Mouse (Mus musculus): ENCODE results near the gene Il12rb2. TPM values are rescaled to one million over a fixed set of nuclear protein-coding genes. Genes with fewer than 3 reads are reported as not detected.

Il12rb2 gene
- 0.11 TPM in 1 of 2 replicates, not detected in the other for polyA plus RNA-seq (2014; fragmentation: Nextera tagmentation; extraction: Ambion mirVana)

GRCm38 (mm10) chr6:67375982-67376391, at the start of gene Il12rb2:
Gene Il12rb2 (minus strand): TSS chr6:67376188.
- WGBS = 7% methylated on average over 26 of the region's 26 CpGs
- Histone ChIP-seq H3K36me3 (ENCODE audit: control insufficient read depth, insufficient read depth, low read length) (no peaks in the 10 kb centered on the region), H3K9me3 (ENCODE audit: control insufficient read depth, low read depth, low read length) (no peaks in the 10 kb centered on the region), H3K27me3 (ENCODE audit: control insufficient read depth, insufficient read depth, low read length) (no peaks in the 10 kb centered on the region), H3K27ac (ENCODE audit: low read length) (no peak within 1 kb of the TSS), H3K4me2 (replicated peaks; ENCODE audit: low read depth, low read length) (peak within 1 kb of the TSS; percentile 40), H3K4me3 (ENCODE audit: low read depth, low read length) (peak within 1 kb of the TSS; percentile 15; the same call in 1 of the 2 replicates), H3K4me1 (ENCODE audit: control insufficient read depth, insufficient read depth, low read length) (no peaks in the 10 kb centered on the region), H3K9ac (replicated peaks; ENCODE audit: low read depth, low read length) (no peak within 1 kb of the TSS)
- no peak for ATAC-seq (ENCODE audit: insufficient number of reproducible peaks, insufficient read depth, low FRiP score, low read depth)

GRCm38 (mm10) chr6:67421761-67422160, 45.8 kb upstream of the Il12rb2 start:
- Histone ChIP-seq H3K9me3 (ENCODE audit: control insufficient read depth, low read depth, low read length) (no peaks in the 10 kb centered on the region), H3K4me1 (ENCODE audit: control insufficient read depth, insufficient read depth, low read length) (no peaks in the 10 kb centered on the region), H3K27ac (ENCODE audit: low read length) (no peak overlapping the region), H3K4me3 (ENCODE audit: low read depth, low read length) (no peak overlapping the region), H3K27me3 (ENCODE audit: control insufficient read depth, insufficient read depth, low read length) (no peaks in the 10 kb centered on the region), H3K9ac (replicated peaks; ENCODE audit: low read depth, low read length) (no peak overlapping the region), H3K36me3 (ENCODE audit: control insufficient read depth, insufficient read depth, low read length) (no peaks in the 10 kb centered on the region), H3K4me2 (replicated peaks; ENCODE audit: low read depth, low read length) (no peak overlapping the region)
- no peak for ATAC-seq (ENCODE audit: insufficient number of reproducible peaks, insufficient read depth, low FRiP score, low read depth)
- 84% methylated on average over 5 of the region's 5 CpGs for WGBS

GRCm38 (mm10) chr6:67416557-67416956, 40.6 kb upstream of the Il12rb2 start:
- Histone ChIP-seq H3K4me1 (ENCODE audit: control insufficient read depth, insufficient read depth, low read length) (no peaks in the 10 kb centered on the region), H3K36me3 (ENCODE audit: control insufficient read depth, insufficient read depth, low read length) (no peaks in the 10 kb centered on the region), H3K9ac (replicated peaks; ENCODE audit: low read depth, low read length) (no peak overlapping the region), H3K4me2 (replicated peaks; ENCODE audit: low read depth, low read length) (no peak overlapping the region), H3K27ac (ENCODE audit: low read length) (no peak overlapping the region), H3K27me3 (ENCODE audit: control insufficient read depth, insufficient read depth, low read length) (no peaks in the 10 kb centered on the region), H3K9me3 (ENCODE audit: control insufficient read depth, low read depth, low read length) (no peaks in the 10 kb centered on the region), H3K4me3 (ENCODE audit: low read depth, low read length) (no peak overlapping the region)
- ATAC-seq (ENCODE audit: insufficient number of reproducible peaks, insufficient read depth, low FRiP score, low read depth) = no peak
- 81% methylated on average over 3 of the region's 3 CpGs for WGBS

- WGBS = 89% methylated on average over 5 of the region's 5 CpGs
- Histone ChIP-seq H3K9me3 (ENCODE audit: control insufficient read depth, low read depth, low read length) (no peaks in the 10 kb centered on the region), H3K4me2 (replicated peaks; ENCODE audit: low read depth, low read length) (no peak overlapping the region)
Measured at GRCm38 (mm10) chr6:67415276-67415675, 39.3 kb upstream of the Il12rb2 start.

GRCm38 (mm10) chr6:67413378-67413777, 37.4 kb upstream of the Il12rb2 start:
- no peaks in the 10 kb centered on the region for H3K36me3 ChIP-seq (ENCODE audit: control insufficient read depth, insufficient read depth, low read length)
- ATAC-seq (ENCODE audit: insufficient number of reproducible peaks, insufficient read depth, low FRiP score, low read depth) = no peak
- H3K4me2 ChIP-seq (replicated peaks; ENCODE audit: low read depth, low read length) = no peak overlapping the region
- no peaks in the 10 kb centered on the region for H3K27me3 ChIP-seq (ENCODE audit: control insufficient read depth, insufficient read depth, low read length)
- 75% methylated on average over 2 of the region's 2 CpGs for WGBS
- no peak overlapping the region for H3K4me3 ChIP-seq (ENCODE audit: low read depth, low read length)
- no peaks in the 10 kb centered on the region for H3K4me1 ChIP-seq (ENCODE audit: control insufficient read depth, insufficient read depth, low read length)
- no peak overlapping the region for H3K9ac ChIP-seq (replicated peaks; ENCODE audit: low read depth, low read length)
- H3K27ac ChIP-seq (ENCODE audit: low read length) = no peak overlapping the region
- no peaks in the 10 kb centered on the region for H3K9me3 ChIP-seq (ENCODE audit: control insufficient read depth, low read depth, low read length)

More at GRCm38 (mm10) chr6:67415276-67415675, 39.3 kb upstream of the Il12rb2 start:
- Histone ChIP-seq H3K36me3 (ENCODE audit: control insufficient read depth, insufficient read depth, low read length) (no peaks in the 10 kb centered on the region), H3K4me3 (ENCODE audit: low read depth, low read length) (no peak overlapping the region), H3K9ac (replicated peaks; ENCODE audit: low read depth, low read length) (no peak overlapping the region), H3K27ac (ENCODE audit: low read length) (no peak overlapping the region), H3K27me3 (ENCODE audit: control insufficient read depth, insufficient read depth, low read length) (no peaks in the 10 kb centered on the region), H3K4me1 (ENCODE audit: control insufficient read depth, insufficient read depth, low read length) (no peaks in the 10 kb centered on the region)
- ATAC-seq (ENCODE audit: insufficient number of reproducible peaks, insufficient read depth, low FRiP score, low read depth) = no peak

GRCm38 (mm10) chr6:67405281-67405682, 29.3 kb upstream of the Il12rb2 start:
- Histone ChIP-seq H3K4me3 (ENCODE audit: low read depth, low read length) (no peak overlapping the region), H3K9ac (replicated peaks; ENCODE audit: low read depth, low read length) (no peak overlapping the region), H3K36me3 (ENCODE audit: control insufficient read depth, insufficient read depth, low read length) (no peaks in the 10 kb centered on the region), H3K27me3 (ENCODE audit: control insufficient read depth, insufficient read depth, low read length) (no peaks in the 10 kb centered on the region), H3K4me2 (replicated peaks; ENCODE audit: low read depth, low read length) (no peak overlapping the region), H3K9me3 (ENCODE audit: control insufficient read depth, low read depth, low read length) (no peaks in the 10 kb centered on the region), H3K4me1 (ENCODE audit: control insufficient read depth, insufficient read depth, low read length) (no peaks in the 10 kb centered on the region), H3K27ac (ENCODE audit: low read length) (no peak overlapping the region)
- ATAC-seq (ENCODE audit: insufficient number of reproducible peaks, insufficient read depth, low FRiP score, low read depth) = no peak
- WGBS = 80% methylated on average over 3 of the region's 3 CpGs

- Histone ChIP-seq H3K4me2 (replicated peaks; ENCODE audit: low read depth, low read length) (no peak overlapping the region), H3K27ac (ENCODE audit: low read length) (no peak overlapping the region)
Measured at GRCm38 (mm10) chr6:67399551-67399950, 23.6 kb upstream of the Il12rb2 start.

GRCm38 (mm10) chr6:67365785-67366184, 10.2 kb downstream of the Il12rb2 start:
- no peak for ATAC-seq (ENCODE audit: insufficient number of reproducible peaks, insufficient read depth, low FRiP score, low read depth)
- H3K4me2 ChIP-seq (replicated peaks; ENCODE audit: low read depth, low read length) = no peak overlapping the region
- H3K36me3 ChIP-seq (ENCODE audit: control insufficient read depth, insufficient read depth, low read length) = no peaks in the 10 kb centered on the region
- no peaks in the 10 kb centered on the region for H3K4me1 ChIP-seq (ENCODE audit: control insufficient read depth, insufficient read depth, low read length)
- WGBS = 89% methylated on average over 4 of the region's 4 CpGs
- no peaks in the 10 kb centered on the region for H3K27me3 ChIP-seq (ENCODE audit: control insufficient read depth, insufficient read depth, low read length)
- no peaks in the 10 kb centered on the region for H3K9me3 ChIP-seq (ENCODE audit: control insufficient read depth, low read depth, low read length)
- no peak overlapping the region for H3K9ac ChIP-seq (replicated peaks; ENCODE audit: low read depth, low read length)
- H3K27ac ChIP-seq (ENCODE audit: low read length) = no peak overlapping the region
- no peak overlapping the region for H3K4me3 ChIP-seq (ENCODE audit: low read depth, low read length)

More at GRCm38 (mm10) chr6:67399551-67399950, 23.6 kb upstream of the Il12rb2 start:
- no peak overlapping the region for H3K4me3 ChIP-seq (ENCODE audit: low read depth, low read length)
- no peak for ATAC-seq (ENCODE audit: insufficient number of reproducible peaks, insufficient read depth, low FRiP score, low read depth)
- WGBS = 76% methylated on average over 5 of the region's 5 CpGs
- no peaks in the 10 kb centered on the region for H3K4me1 ChIP-seq (ENCODE audit: control insufficient read depth, insufficient read depth, low read length)
- H3K9ac ChIP-seq (replicated peaks; ENCODE audit: low read depth, low read length) = no peak overlapping the region
- no peaks in the 10 kb centered on the region for H3K9me3 ChIP-seq (ENCODE audit: control insufficient read depth, low read depth, low read length)
- H3K27me3 ChIP-seq (ENCODE audit: control insufficient read depth, insufficient read depth, low read length) = no peaks in the 10 kb centered on the region
- H3K36me3 ChIP-seq (ENCODE audit: control insufficient read depth, insufficient read depth, low read length) = no peaks in the 10 kb centered on the region

- Histone ChIP-seq H3K27ac (ENCODE audit: low read length) (no peak overlapping the region), H3K4me2 (replicated peaks; ENCODE audit: low read depth, low read length) (no peak overlapping the region), H3K36me3 (ENCODE audit: control insufficient read depth, insufficient read depth, low read length) (no peaks in the 10 kb centered on the region), H3K27me3 (ENCODE audit: control insufficient read depth, insufficient read depth, low read length) (no peaks in the 10 kb centered on the region), H3K9ac (replicated peaks; ENCODE audit: low read depth, low read length) (no peak overlapping the region), H3K4me3 (ENCODE audit: low read depth, low read length) (no peak overlapping the region), H3K9me3 (ENCODE audit: control insufficient read depth, low read depth, low read length) (no peaks in the 10 kb centered on the region), H3K4me1 (ENCODE audit: control insufficient read depth, insufficient read depth, low read length) (no peaks in the 10 kb centered on the region)
- 61% methylated on average over 6 of the region's 6 CpGs for WGBS
- ATAC-seq (ENCODE audit: insufficient number of reproducible peaks, insufficient read depth, low FRiP score, low read depth) = no peak
Measured at GRCm38 (mm10) chr6:67348065-67348464, 27.9 kb downstream of the Il12rb2 start.
